Mouse (Mus musculus) kidney, adult 2 months (tissue): ENCODE results near the gene Cacna1a.

Experiments
- CTCF ChIP-seq: fragments of 200-500 bp; conservative IDR thresholded peaks from 2 replicates; pipeline ENCODE4 v1.5.1; 2011; ENCODE audit warnings: low read depth, mild to moderate bottlenecking, control low read depth, low read length, moderate library complexity, mixed read lengths; ENCODE audit not compliant: insufficient read depth, insufficient read length
- POLR2A ChIP-seq: fragments of 200-500 bp; IDR thresholded peaks from one replicate; pipeline ENCODE4 v1.6.1; 2011; ENCODE audit warnings: low read depth, low read length, control low read depth

DNA sequence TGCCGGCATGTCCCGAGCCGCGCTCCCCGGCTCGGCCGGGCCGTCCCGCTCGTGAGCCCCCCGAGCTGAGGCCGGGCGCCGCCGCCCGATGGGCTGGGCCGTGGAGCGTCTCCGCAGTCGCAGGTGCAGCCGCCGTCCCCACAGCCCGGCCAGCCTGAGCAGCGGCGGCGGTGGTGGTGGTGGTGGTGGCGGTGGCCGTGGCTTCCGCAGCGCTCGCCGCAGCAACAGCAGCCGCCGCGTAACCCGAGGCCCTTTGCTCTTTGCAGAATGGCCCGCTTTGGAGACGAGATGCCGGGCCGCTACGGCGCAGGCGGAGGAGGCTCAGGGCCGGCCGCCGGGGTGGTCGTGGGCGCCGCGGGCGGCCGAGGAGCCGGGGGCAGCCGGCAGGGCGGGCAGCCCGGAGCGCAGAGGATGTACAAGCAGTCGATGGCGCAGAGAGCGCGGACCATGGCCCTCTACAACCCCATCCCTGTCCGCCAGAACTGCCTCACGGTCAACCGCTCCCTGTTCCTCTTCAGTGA lies 27.2 kb downstream of the Cacna1a start:
- TF ChIP-seq CTCF = no peak
- TF ChIP-seq POLR2A = no peak
